Comparison of ENCODE assay signal across 8 mouse cellular contexts in genomic region chr12:110417987-110418734, GRCm38 (mm10). TPM values are rescaled to one million over a fixed set of nuclear protein-coding genes. Genes with fewer than 3 reads are reported as not detected.
DNase-seq lines count a peak whose midpoint lies in the region; ATAC-seq lines count a peak whose summit lies in the region.

No protein-coding gene starts in this region.

- DNase-seq in thymus, postnatal 36 days = peak; percentile 11 to 20
- no peak for DNase-seq in thymus, postnatal 25 days
- no peak for DNase-seq in forebrain, embryonic 14.5 days (ENCODE audit: low spot score)
- DNase-seq in lung, postnatal 25 days (ENCODE audit: low spot score) = peak; percentile 66
- no peak for DNase-seq in layer of hippocampus, adult 11-12 months (ENCODE audit: low spot score)
- DNase-seq in cerebellum, adult 11 months = no peak
- DNase-seq in spleen, postnatal 36 days (ENCODE audit: low spot score in 2 of 2) = no peak

- H3K4me2 ChIP-seq in forebrain, embryonic 14.5 days (ENCODE audit: low read length) = no peak overlapping the region
- H3K4me2 ChIP-seq in kidney, embryonic 15.5 days = peak overlapping the region; percentile 24

- no peak overlapping the region for H3K4me3 ChIP-seq in forebrain, embryonic 14.5 days (ENCODE audit: low read depth, low read length)
- no peak overlapping the region for H3K4me3 ChIP-seq in kidney, embryonic 15.5 days (replicated peaks)

- H3K9ac ChIP-seq in forebrain, embryonic 14.5 days (ENCODE audit: low read length) = no peak overlapping the region
- no peak overlapping the region for H3K9ac ChIP-seq in kidney, embryonic 15.5 days

- H3K36me3 ChIP-seq in forebrain, embryonic 14.5 days (ENCODE audit: control insufficient read depth, insufficient read depth, low read length) = no peaks in the 10 kb centered on the region
- no peaks in the 10 kb centered on the region for H3K36me3 ChIP-seq in kidney, embryonic 15.5 days

- H3K27me3 ChIP-seq in forebrain, embryonic 14.5 days (replicated peaks; ENCODE audit: control insufficient read depth, insufficient read depth, low read length) = no peaks in the 10 kb centered on the region
- 0 out of 2 replicates have a peak, but pooled peaks cover 8% of the 10 kb centered on the region for H3K27me3 ChIP-seq in kidney, embryonic 15.5 days

- H3K9me3 ChIP-seq in forebrain, embryonic 14.5 days (replicated peaks; ENCODE audit: control insufficient read depth, low read length) = no peaks in the 10 kb centered on the region
- H3K9me3 ChIP-seq in kidney, embryonic 15.5 days (replicated peaks) = no peaks in the 10 kb centered on the region

- ATAC-seq in forebrain, embryonic 14.5 days = peak; percentile 23; the same call in 1 of the 2 replicates
- peak; percentile 54 for ATAC-seq in kidney, embryonic 15.5 days (replicated peaks; ENCODE audit: low FRiP score)

- WGBS in forebrain, embryonic 14.5 days = 56% methylated on average over 20 of the region's 20 CpGs
- WGBS in kidney, embryonic 15.5 days = 45% methylated on average over 20 of the region's 20 CpGs

- H3K27ac ChIP-seq in forebrain, embryonic 14.5 days (ENCODE audit: low read depth, low read length) = no peak overlapping the region
- H3K27ac ChIP-seq in kidney, embryonic 15.5 days = no peak overlapping the region

- H3K4me1 ChIP-seq in forebrain, embryonic 14.5 days (ENCODE audit: control insufficient read depth, insufficient read depth, low read length) = no peaks in the 10 kb centered on the region
- peaks cover 11% of the 10 kb centered on the region; the same call in 1 of the 2 replicates for H3K4me1 ChIP-seq in kidney, embryonic 15.5 days

RNA-seq across cellular contexts. Expression of gene Ppp2r5c, which starts 28.8 kb away (rescaled TPM):
- 138 and 144 TPM in 2 replicates for polyA plus RNA-seq in forebrain, embryonic 14.5 days (2014; fragmentation: Nextera tagmentation; extraction: Ambion mirVana)
- polyA plus RNA-seq in kidney, embryonic 15.5 days (2015; fragmentation: Nextera tagmentation; extraction: Ambion mirVana) = 141 and 143 TPM in 2 replicates

Comparison
In these comparisons a context has a peak if more than half of its experiments do, and no peak if none do; other contexts are left out.
1. DNase-seq: peak in thymus, postnatal 36 days (2 of 2) and lung, postnatal 25 days (single experiment); none in thymus, postnatal 25 days (single experiment), forebrain, embryonic 14.5 days (single experiment), layer of hippocampus, adult 11-12 months (single experiment), cerebellum, adult 11 months (single experiment) and spleen, postnatal 36 days (0 of 2).